Mouse (Mus musculus) thymus, adult 2 months (tissue): Measurements from ENCODE around the gene Dab1. TPM values are rescaled to one million over a fixed set of nuclear protein-coding genes. Genes with fewer than 3 reads are reported as not detected.

Experiments used
- DNase-seq: peaks from one replicate; pipeline ENCODE4 v3.0.0; 2021
- H3K27ac ChIP-seq: fragments of 200-500 bp; 2 replicates; pipeline ENCODE4 v1.5.1; 2012; ENCODE audit warnings: low read length, control low read depth; ENCODE audit not compliant: control insufficient read depth, insufficient read depth
- H3K27me3 ChIP-seq: fragments of 200-500 bp; 2 replicates; pipeline ENCODE4 v1.6.1; 2012; ENCODE audit warnings: mild to moderate bottlenecking, low read length, moderate library complexity, mixed read lengths; ENCODE audit not compliant: control insufficient read depth, insufficient read depth
- H3K36me3 ChIP-seq: fragments of 200-500 bp; 2 replicates; pipeline ENCODE4 v1.6.1; 2012; ENCODE audit warnings: mild to moderate bottlenecking, low read length, moderate library complexity; ENCODE audit not compliant: control insufficient read depth, insufficient read depth
- H3K4me1 ChIP-seq: fragments of 200-500 bp; replicated peaks from 2 replicates; pipeline ENCODE4 v1.6.1; 2012; ENCODE audit warnings: low read length; ENCODE audit not compliant: control insufficient read depth, insufficient read depth
- H3K4me3 ChIP-seq: fragments of 200-500 bp; 2 replicates; pipeline ENCODE4 v1.5.1; 2012; ENCODE audit warnings: mild to moderate bottlenecking, low read length, control low read depth, moderate library complexity; ENCODE audit not compliant: control insufficient read depth, insufficient read depth
- CTCF ChIP-seq: fragments of 200-500 bp; IDR thresholded peaks from 2 replicates; pipeline ENCODE4 v1.5.1; 2012; ENCODE audit warnings: mild to moderate bottlenecking, control low read depth, low read length, moderate library complexity, borderline replicate concordance; ENCODE audit not compliant: control insufficient read depth, poor library complexity, insufficient read depth; ENCODE audit errors: extremely low read depth
- POLR2A ChIP-seq: fragments of 200-500 bp; IDR thresholded peaks from 2 replicates; pipeline ENCODE4 v1.6.1; 2012; ENCODE audit warnings: mild to moderate bottlenecking, low read length, control low read depth, moderate library complexity; ENCODE audit not compliant: control insufficient read depth, poor library complexity, insufficient read depth; ENCODE audit errors: extremely low read depth
- WGBS: fragments of 180-500 bp; shearing (Covaris S2); methylation state at CpG from one replicate; pipeline ENCODE4 v1.1.7; 2018; 5-methylcytosine and 5-hydroxymethylcytosine counted together
- polyA plus RNA-seq: library from polyadenylated mRNA; depleted of rRNA; stranded (reverse); fragments of >200 nt; gene quantifications from 2 replicates; pipeline ENCODE4 v1.2.3, GENCODE M21; 2012

The Dab1 gene
- polyA plus RNA-seq, 1 experiment = 0.28 TPM

GRCm38 (mm10) chr4:104666831-104667551 is 1047.8 kb downstream of the Dab1 start:
- no peak overlapping the region for H3K4me3 ChIP-seq
- no peak for TF ChIP-seq POLR2A
- no peak for TF ChIP-seq CTCF
- H3K4me1 ChIP-seq = no peaks in the 10 kb centered on the region
- WGBS = 93% methylated on average over 10 of the region's 10 CpGs
- H3K27me3 ChIP-seq = no peaks in the 10 kb centered on the region
- H3K27ac ChIP-seq = no peak overlapping the region
- DNase-seq = no peak
- no peaks in the 10 kb centered on the region for H3K36me3 ChIP-seq

GRCm38 (mm10) chr4:104668061-104668460 is 1048.9 kb downstream of the Dab1 start:
- TF ChIP-seq CTCF (no peak), POLR2A (no peak)
- H3K27ac ChIP-seq = no peak overlapping the region
- 88% methylated on average over 6 of the region's 6 CpGs for WGBS
- H3K4me1 ChIP-seq = no peaks in the 10 kb centered on the region
- H3K27me3 ChIP-seq = no peaks in the 10 kb centered on the region
- no peak for DNase-seq
- no peaks in the 10 kb centered on the region for H3K36me3 ChIP-seq
- no peak overlapping the region for H3K4me3 ChIP-seq

- no peak overlapping the region for H3K27ac ChIP-seq
- H3K4me1 ChIP-seq = no peaks in the 10 kb centered on the region
- no peaks in the 10 kb centered on the region for H3K36me3 ChIP-seq
- H3K27me3 ChIP-seq = no peaks in the 10 kb centered on the region
- 65% methylated on average over 3 of the region's 3 CpGs for WGBS
- DNase-seq = no peak
- H3K4me3 ChIP-seq = no peak overlapping the region
- TF ChIP-seq CTCF (no peak), POLR2A (no peak)
These were observed 1050.2 kb downstream of the Dab1 start for GRCm38 (mm10) chr4:104669406-104669805.

DNA sequence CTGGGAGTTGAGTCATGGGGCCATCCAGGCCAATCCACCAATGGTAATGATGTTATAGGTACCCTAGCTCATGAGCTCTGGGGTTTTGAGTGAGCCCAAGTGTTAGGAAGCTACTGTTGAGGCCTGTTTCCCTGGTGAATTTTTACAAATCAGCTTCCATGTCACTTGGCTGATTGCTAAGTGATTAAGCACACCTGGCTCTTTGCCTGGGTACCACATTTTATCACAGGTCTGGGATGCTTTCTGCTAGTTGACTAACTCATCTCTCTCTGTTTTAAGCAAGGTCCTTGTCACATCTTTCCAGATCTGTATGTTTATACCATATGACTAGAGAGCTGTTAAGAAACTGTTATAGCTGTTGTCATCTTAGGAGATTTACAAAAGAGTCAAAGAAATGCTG is 1051.6 kb downstream of the Dab1 start:
- Histone ChIP-seq H3K4me1 (no peaks in the 10 kb centered on the region), H3K4me3 (no peak overlapping the region), H3K27me3 (no peaks in the 10 kb centered on the region)

GRCm38 (mm10) chr4:104673317-104673716 is 1054.2 kb downstream of the Dab1 start:
- no peaks in the 10 kb centered on the region for H3K27me3 ChIP-seq
- no peak for DNase-seq
- H3K4me3 ChIP-seq = no peak overlapping the region
- H3K36me3 ChIP-seq = no peaks in the 10 kb centered on the region
- no peak for TF ChIP-seq POLR2A
- no peak for TF ChIP-seq CTCF
- no peaks in the 10 kb centered on the region for H3K4me1 ChIP-seq
- 92% methylated on average over 3 of the region's 3 CpGs for WGBS
- H3K27ac ChIP-seq = no peak overlapping the region

More for the DNA sequence above, 1051.6 kb downstream of the Dab1 start:
- H3K36me3 ChIP-seq = no peaks in the 10 kb centered on the region
- TF ChIP-seq CTCF (no peak), POLR2A (no peak)
- DNase-seq = no peak
- no peak overlapping the region for H3K27ac ChIP-seq

GRCm38 (mm10) chr4:104674706-104675105 is 1055.5 kb downstream of the Dab1 start:
- no peak overlapping the region for H3K4me3 ChIP-seq
- no peaks in the 10 kb centered on the region for H3K27me3 ChIP-seq
- TF ChIP-seq CTCF (no peak), POLR2A (no peak)
- no peak for DNase-seq
- H3K36me3 ChIP-seq = no peaks in the 10 kb centered on the region
- WGBS = 91% methylated on average over 5 of the region's 5 CpGs
- no peak overlapping the region for H3K27ac ChIP-seq
- H3K4me1 ChIP-seq = no peaks in the 10 kb centered on the region

GRCm38 (mm10) chr4:104678234-104678633 is 1059.1 kb downstream of the Dab1 start:
- WGBS = 94% methylated on average over 7 of the region's 7 CpGs

More at GRCm38 (mm10) chr4:104678234-104678633, 1059.1 kb downstream of the Dab1 start:
- H3K27me3 ChIP-seq = no peaks in the 10 kb centered on the region
- no peak for DNase-seq
- no peak overlapping the region for H3K4me3 ChIP-seq
- no peak for TF ChIP-seq CTCF
- no peak for TF ChIP-seq POLR2A
- H3K4me1 ChIP-seq = no peaks in the 10 kb centered on the region
- no peak overlapping the region for H3K27ac ChIP-seq
- no peaks in the 10 kb centered on the region for H3K36me3 ChIP-seq
